Mouse (Mus musculus) 416B (cell line): ENCODE measurements around the gene Adcy9.

Source experiments
- DNase-seq: peaks from one replicate; pipeline ENCODE4 v3.0.0; 2011; ENCODE audit warnings: low read depth

The Adcy9 gene

GRCm38 (mm10) chr16:4318001-4318526 is 102.2 kb downstream of the Adcy9 start:
- no peak for DNase-seq

- DNase-seq, result peak; percentile 91
Measured at GRCm38 (mm10) chr16:4316094-4316474, 104.2 kb downstream of the Adcy9 start.

GRCm38 (mm10) chr16:4315352-4316093 is 104.8 kb downstream of the Adcy9 start:
- DNase-seq, result no peak

- no peak for DNase-seq
Measured at GRCm38 (mm10) chr16:4314891-4315290, 105.4 kb downstream of the Adcy9 start.

- no peak for DNase-seq
Measured at GRCm38 (mm10) chr16:4312018-4312417, 108.3 kb downstream of the Adcy9 start.

- no peak for DNase-seq
Measured at GRCm38 (mm10) chr16:4311608-4312007, 108.7 kb downstream of the Adcy9 start.

GRCm38 (mm10) chr16:4307795-4308194 is 112.5 kb downstream of the Adcy9 start:
- no peak for DNase-seq

- peak; percentile 55 for DNase-seq
Measured at GRCm38 (mm10) chr16:4304176-4304922, 115.9 kb downstream of the Adcy9 start.

- no peak for DNase-seq
Measured at GRCm38 (mm10) chr16:4303554-4303953, 116.7 kb downstream of the Adcy9 start.

- DNase-seq, result no peak
Measured at GRCm38 (mm10) chr16:4300280-4300679, 120.0 kb downstream of the Adcy9 start.

GRCm38 (mm10) chr16:4293259-4293658 is 127.0 kb downstream of the Adcy9 start:
- no peak for DNase-seq

GRCm38 (mm10) chr16:4289507-4289906 is 130.8 kb downstream of the Adcy9 start:
- peak; percentile 62 for DNase-seq

GRCm38 (mm10) chr16:4286593-4286992 is 133.7 kb downstream of the Adcy9 start:
- DNase-seq, result no peak

GRCm38 (mm10) chr16:4285257-4285656 is 135.0 kb downstream of the Adcy9 start:
- DNase-seq, result peak; percentile 67

GRCm38 (mm10) chr16:4283267-4283851 is 136.9 kb downstream of the Adcy9 start:
- DNase-seq, result no peak

GRCm38 (mm10) chr16:4281470-4281869 is 138.8 kb downstream of the Adcy9 start:
- DNase-seq, result no peak

- no peak for DNase-seq
Measured at GRCm38 (mm10) chr16:4280949-4281348, 139.3 kb downstream of the Adcy9 start.

GRCm38 (mm10) chr16:4279601-4280000 is 140.7 kb downstream of the Adcy9 start:
- DNase-seq, result no peak

GRCm38 (mm10) chr16:4276621-4277020 is 143.7 kb downstream of the Adcy9 start:
- no peak for DNase-seq

- DNase-seq, result peak; percentile 79
Measured at GRCm38 (mm10) chr16:4276151-4276550, 144.1 kb downstream of the Adcy9 start.

- peak; percentile 23 for DNase-seq
Measured at GRCm38 (mm10) chr16:4273702-4274476, 146.4 kb downstream of the Adcy9 start.

GRCm38 (mm10) chr16:4272254-4272653 is 148.0 kb downstream of the Adcy9 start:
- peak; percentile 77 for DNase-seq
